Mouse (Mus musculus) CH12.LX (cell line): ENCODE measurements around the gene Map3k20. TPM values are rescaled to one million over a fixed set of nuclear protein-coding genes. Genes with fewer than 3 reads are reported as not detected.

Experiments used
- DNase-seq: peaks from one replicate; pipeline ENCODE4 v3.0.0-alpha.2; 2013; ENCODE audit errors: extremely low read depth
- H3K27ac ChIP-seq: 2 replicates; pipeline ENCODE4 v1.5.1; 2012; ENCODE audit warnings: low read depth, mild to moderate bottlenecking, control low read depth, moderate library complexity; ENCODE audit not compliant: insufficient read depth
- H3K27me3 ChIP-seq: replicated peaks from 2 replicates; pipeline ENCODE3; 2012; ENCODE audit warnings: inconsistent platforms
- H3K36me3 ChIP-seq, 2 experiments: replicated peaks in 1 of 2; 2 replicates each; pipeline versions ENCODE3 to v1.6.1; 2012; ENCODE audit warnings: inconsistent platforms in 1 of 2, low read length in 1 of 2, mild to moderate bottlenecking in 1 of 2, mixed read lengths in 1 of 2, moderate library complexity in 1 of 2; ENCODE audit not compliant: control insufficient read depth in 1 of 2, insufficient read depth in 1 of 2
- H3K4me1 ChIP-seq, 2 experiments: 2 replicates each; pipeline ENCODE4 v1.6.1; 2012; ENCODE audit warnings: inconsistent platforms in 1 of 2, moderate library complexity in 1 of 2; ENCODE audit not compliant: insufficient read depth in 2 of 2, control insufficient read depth in 1 of 2
- H3K4me2 ChIP-seq: 2 replicates; pipeline ENCODE4 v1.6.1; 2012; ENCODE audit warnings: low read depth, mild to moderate bottlenecking, control low read depth; ENCODE audit not compliant: poor library complexity, insufficient read depth, severe bottlenecking
- H3K4me3 ChIP-seq, 3 experiments: fragments of 150-350 bp in 1 of 3; sonication (generic) in 1 of 3; replicated peaks in 1 of 3; 2 replicates each; pipeline versions ENCODE3 to v1.5.1; 2011 to 2012; ENCODE audit warnings: low read depth in 2 of 3, low read length in 2 of 3, mild to moderate bottlenecking in 2 of 3, moderate library complexity in 2 of 3, control low read depth in 1 of 3, improper control_type of control experiment in 1 of 3, inconsistent platforms in 1 of 3, mixed read lengths in 1 of 3; ENCODE audit not compliant: poor library complexity in 1 of 3
- H3K79me2 ChIP-seq: replicated peaks from 2 replicates; pipeline ENCODE4 v1.6.1; 2012; ENCODE audit warnings: mild to moderate bottlenecking, moderate library complexity; ENCODE audit not compliant: control insufficient read depth, poor library complexity, insufficient read depth, severe bottlenecking; ENCODE audit errors: extremely low read depth
- H3K9ac ChIP-seq: 2 replicates; pipeline ENCODE4 v1.6.1; 2012; ENCODE audit warnings: low read depth, mild to moderate bottlenecking, control low read depth, moderate library complexity; ENCODE audit not compliant: insufficient read depth
- H3K9me3 ChIP-seq: replicated peaks from 2 replicates; pipeline ENCODE3; 2012; ENCODE audit warnings: low read length, inconsistent platforms, mixed read lengths
- CHD1 ChIP-seq: IDR thresholded peaks from 2 replicates; pipeline ENCODE4 v1.6.1; 2012; ENCODE audit warnings: low read depth, low read length, improper control_type of control experiment, inconsistent platforms
- CHD2 ChIP-seq: IDR thresholded peaks from 2 replicates; pipeline ENCODE4 v1.6.1; 2011; ENCODE audit warnings: low read length, improper control_type of control experiment
- GABPA ChIP-seq: IDR thresholded peaks from 2 replicates; pipeline ENCODE4 v1.6.1; 2012; ENCODE audit warnings: low read depth, low read length, improper control_type of control experiment, inconsistent platforms; ENCODE audit not compliant: insufficient replicate concordance
- IRF4 ChIP-seq: IDR thresholded peaks from 2 replicates; pipeline ENCODE4 v1.6.1; 2014; ENCODE audit warnings: low read depth, mild to moderate bottlenecking, inconsistent platforms, low read length, improper control_type of control experiment
- KAT2A ChIP-seq: IDR thresholded peaks from 2 replicates; pipeline ENCODE4 v1.6.1; 2012; ENCODE audit warnings: low read length, improper control_type of control experiment, inconsistent platforms; ENCODE audit not compliant: insufficient replicate concordance
- MAFK ChIP-seq: IDR thresholded peaks from 2 replicates; pipeline ENCODE4 v1.6.1; 2011; ENCODE audit warnings: low read length, improper control_type of control experiment; ENCODE audit not compliant: insufficient replicate concordance
- MAX ChIP-seq: IDR thresholded peaks from 2 replicates; pipeline ENCODE4 v1.6.1; 2011; ENCODE audit warnings: low read length, improper control_type of control experiment
- MAZ ChIP-seq: IDR thresholded peaks from 2 replicates; pipeline ENCODE4 v1.6.1; 2012; ENCODE audit warnings: low read depth, mild to moderate bottlenecking, inconsistent platforms, low read length, improper control_type of control experiment, moderate library complexity
- MXI1 ChIP-seq: IDR thresholded peaks from 2 replicates; pipeline ENCODE4 v1.6.1; 2011; ENCODE audit warnings: mild to moderate bottlenecking, low read depth, low read length, improper control_type of control experiment
- MYC ChIP-seq: IDR thresholded peaks from 2 replicates; pipeline ENCODE4 v1.6.1; 2011; ENCODE audit warnings: low read depth, mild to moderate bottlenecking, improper control_type of control experiment, low read length
- NRF1 ChIP-seq: IDR thresholded peaks from 2 replicates; pipeline ENCODE4 v1.6.1; 2014; ENCODE audit warnings: low read depth, mild to moderate bottlenecking, inconsistent platforms, low read length, improper control_type of control experiment, moderate library complexity
- RAD21 ChIP-seq: IDR thresholded peaks from 2 replicates; pipeline ENCODE4 v1.6.1; 2011; ENCODE audit warnings: low read depth, mild to moderate bottlenecking, low read length, improper control_type of control experiment, moderate library complexity
- SIN3A ChIP-seq: IDR thresholded peaks from 2 replicates; pipeline ENCODE4 v1.6.1; 2012; ENCODE audit warnings: low read length, improper control_type of control experiment, inconsistent platforms
- SMC3 ChIP-seq: IDR thresholded peaks from 2 replicates; pipeline ENCODE4 v1.6.1; 2011; ENCODE audit warnings: low read depth, low read length, improper control_type of control experiment
- TBP ChIP-seq: conservative IDR thresholded peaks from 2 replicates; pipeline ENCODE4 v1.6.1; 2011; ENCODE audit warnings: low read depth, low read length, improper control_type of control experiment
- UBTF ChIP-seq: IDR thresholded peaks from 2 replicates; pipeline ENCODE4 v1.6.1; 2012; ENCODE audit warnings: low read depth, mild to moderate bottlenecking, inconsistent platforms, low read length, improper control_type of control experiment, moderate library complexity
- ZMIZ1 ChIP-seq: IDR thresholded peaks from 2 replicates; pipeline ENCODE4 v1.6.1; 2012; ENCODE audit warnings: low read depth, mild to moderate bottlenecking, inconsistent platforms, low read length, improper control_type of control experiment
- ZNF384 ChIP-seq: IDR thresholded peaks from 2 replicates; pipeline ENCODE4 v1.6.1; 2012; ENCODE audit warnings: low read depth, low read length, improper control_type of control experiment, inconsistent platforms
- dilution Hi-C: fragments of 300-500 bp; cut with MboI; formaldehyde crosslinking; loops from 2 replicates; pipeline ENCODE4 v1.14.3; 2020; ENCODE audit warnings: low sequenced_read_pairs; ENCODE audit not compliant: extremely low pct_unique_long_range_greater_than_20kb, extremely low pct_ligation_motif_present
- in situ Hi-C: fragments of 300-500 bp; cut with MboI; formaldehyde crosslinking; loops from 3 replicates; pipeline ENCODE4 v1.14.3; 2019; ENCODE audit warnings: low sequenced_read_pairs, low pct_ligation_motif_present, low pct_unique_long_range_greater_than_20kb, mixed read lengths
- polyA plus RNA-seq: library from polyadenylated mRNA; unstranded; fragments of >175 nt; gene quantifications from 2 replicates; pipeline ENCODE4 v1.2.1, GENCODE M21; 2012; ENCODE audit warnings: low read depth; ENCODE audit not compliant: insufficient read length
- total RNA-seq, 2 experiments: library from RNA; depleted of rRNA; stranded (reverse); fragments of 300-350 nt in 1 of 2; fragments of >200 nt in 1 of 2; gene quantifications; 2 replicates each; pipeline ENCODE4 v1.2.3; 2012 to 2014

Map3k20 gene
- total and polyA plus RNA-seq, 3 experiments = 4.1 to 6.6 (median 6.1) TPM

- no peak for DNase-seq
- Histone ChIP-seq H3K36me3 (peaks cover 7 to 38% of the 10 kb centered on the region in 2 experiments), H3K4me2 (no peak overlapping the region), H3K27ac (no peak overlapping the region), H3K4me1 (no peaks in the 10 kb centered on the region), H3K9me3 (peaks cover 6% of the 10 kb centered on the region), H3K27me3 (no peaks in the 10 kb centered on the region), H3K79me2 (no peaks in the 10 kb centered on the region), H3K9ac (no peak overlapping the region), H3K4me3 (no peak overlapping the region)
- TF ChIP-seq NRF1 = no peak
- dilution Hi-C loops = no loop called here
- in situ Hi-C loops = no loop called here
Measured at GRCm38 (mm10) chr2:72301194-72301916, 15.9 kb downstream of the Map3k20 start.

GRCm38 (mm10) chr2:72305738-72306137 is 20.3 kb downstream of the Map3k20 start:
- no peak overlapping the region for H3K9ac ChIP-seq
- H3K27me3 ChIP-seq = no peaks in the 10 kb centered on the region
- peaks cover 3 to 21% of the 10 kb centered on the region in 2 experiments; a peak in 3 of 4 replicates for H3K4me1 ChIP-seq
- TF ChIP-seq MAZ (no peak), CHD1 (no peak), KAT2A (no peak), IRF4 (no peak), CHD2 (no peak)
- in situ Hi-C loops (no loop called here), dilution Hi-C loops (no loop called here)
- peaks cover 6% of the 10 kb centered on the region for H3K9me3 ChIP-seq
- H3K4me3 ChIP-seq = no peak overlapping the region
- H3K4me2 ChIP-seq = no peak overlapping the region
- no peaks in the 10 kb centered on the region for H3K79me2 ChIP-seq
- DNase-seq = no peak
- peaks cover 7 to 24% of the 10 kb centered on the region in 2 experiments for H3K36me3 ChIP-seq
- H3K27ac ChIP-seq = no peak overlapping the region

- dilution Hi-C loops (no loop called here), in situ Hi-C loops (no loop called here)
- H3K9me3 ChIP-seq = peaks cover 6% of the 10 kb centered on the region
- no peak for TF ChIP-seq MAFK
- TF ChIP-seq TBP = no peak
- TF ChIP-seq KAT2A = no peak
- no peak for TF ChIP-seq IRF4
- TF ChIP-seq UBTF = no peak
- TF ChIP-seq ZNF384 = no peak
- no peak for TF ChIP-seq SIN3A
- no peak for TF ChIP-seq ZMIZ1
- no peak for TF ChIP-seq MYC
- TF ChIP-seq GABPA = no peak
- TF ChIP-seq MXI1 = no peak
- TF ChIP-seq MAX = no peak
- no peak for TF ChIP-seq SMC3
- TF ChIP-seq RAD21 = no peak
- H3K79me2 ChIP-seq = no peaks in the 10 kb centered on the region
- no peaks in the 10 kb centered on the region for H3K27me3 ChIP-seq
- no peak for DNase-seq
- H3K9ac ChIP-seq = no peak overlapping the region
- no peak overlapping the region for H3K4me3 ChIP-seq
- H3K36me3 ChIP-seq = peaks cover 7 to 23% of the 10 kb centered on the region in 2 experiments
- peaks cover 3 to 21% of the 10 kb centered on the region in 2 experiments; a peak in 3 of 4 replicates for H3K4me1 ChIP-seq
- no peak overlapping the region for H3K4me2 ChIP-seq
- no peak overlapping the region for H3K27ac ChIP-seq
Measured at GRCm38 (mm10) chr2:72308351-72308750, 22.9 kb downstream of the Map3k20 start.
